18 mouse cellular contexts compared by ENCODE assay signal in the genomic region with DNA sequence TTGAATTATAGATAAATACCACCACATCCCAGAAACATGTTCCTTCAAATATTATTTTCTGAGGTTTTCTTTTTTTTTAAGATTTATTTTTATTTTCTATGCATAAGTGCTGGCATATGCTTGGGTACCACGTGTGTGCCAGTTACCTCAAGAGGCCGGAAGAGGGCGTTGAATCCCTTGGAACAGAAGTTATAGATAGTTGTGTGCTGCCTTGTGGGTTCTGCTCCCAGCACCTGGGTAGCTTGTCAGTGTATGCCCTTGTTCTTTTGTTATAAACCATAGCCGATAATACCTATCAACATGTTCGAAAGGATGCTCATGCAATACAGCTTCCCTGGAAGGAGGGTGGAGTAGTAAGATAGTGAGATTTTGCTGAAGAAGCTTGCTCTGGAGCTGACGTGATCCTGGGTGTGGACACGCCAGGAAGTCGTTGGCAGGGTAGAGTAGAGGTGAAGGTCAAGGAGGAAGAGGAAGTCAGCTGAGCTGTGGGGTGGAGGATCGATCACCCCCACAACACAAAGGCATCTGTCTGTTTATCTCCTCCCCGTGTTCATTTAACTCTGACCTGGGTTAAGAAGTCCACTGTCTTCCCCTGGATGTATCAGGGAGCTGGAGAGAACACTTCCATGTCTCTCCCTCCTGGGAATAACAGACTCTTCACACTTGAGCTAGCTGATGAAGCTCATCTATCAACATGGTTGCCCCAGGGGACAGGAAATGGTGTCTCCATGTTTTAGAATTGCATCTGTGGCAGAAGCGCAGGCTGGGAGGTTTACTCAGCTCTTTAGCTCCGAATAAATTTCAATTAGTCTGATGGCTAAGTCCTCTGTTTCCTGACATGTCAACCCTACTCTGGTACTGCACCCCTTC. TPM values are rescaled to one million over a fixed set of nuclear protein-coding genes. Genes with fewer than 3 reads are reported as not detected.
DNase-seq lines count a peak whose midpoint lies in the region; ATAC-seq and TF ChIP-seq lines count a peak whose summit lies in the region.
"Had no signal": no experiment of that assay in that cellular context is flagged by ENCODE, and none has a peak within 500 bp of the region (broad histone marks: within the 10 kb centered on the region; RNA-seq: fewer than 3 reads in every experiment).

No protein-coding gene starts in this region.

- no peak for TF ChIP-seq CTCF in heart, adult 2 months (IDR thresholded peaks at IDR 0.05)
- TF ChIP-seq CTCF in intestine, postnatal 0 days (IDR thresholded peaks at IDR 0.05; ENCODE audit: low read depth) = no peak

- no peaks in the 10 kb centered on the region for H3K79me2 ChIP-seq in heart, adult 2 months (replicated peaks; ENCODE audit: control insufficient read depth, insufficient read depth, low read length)

- no peaks in the 10 kb centered on the region for H3K27me3 ChIP-seq in heart, adult 2 months (ENCODE audit: control insufficient read depth, insufficient read depth, low read length)
- no peaks in the 10 kb centered on the region for H3K27me3 ChIP-seq in heart, embryonic 12.5 days (replicated peaks)
- no peaks in the 10 kb centered on the region for H3K27me3 ChIP-seq in neural tube, embryonic 11.5 days (ENCODE audit: control insufficient read depth, insufficient read depth, low read length)
- H3K27me3 ChIP-seq in neural tube, embryonic 15.5 days (replicated peaks) = no peaks in the 10 kb centered on the region
- no peaks in the 10 kb centered on the region for H3K27me3 ChIP-seq in hindbrain, embryonic 12.5 days
- no peaks in the 10 kb centered on the region for H3K27me3 ChIP-seq in splenic B cell, adult 2 months (ENCODE audit: control insufficient read depth, insufficient read depth, low read length, poor library complexity, severe bottlenecking)
- no peaks in the 10 kb centered on the region for H3K27me3 ChIP-seq in intestine, postnatal 0 days (replicated peaks; ENCODE audit: control insufficient read depth, insufficient read depth, low read length)
- H3K27me3 ChIP-seq: hindbrain, embryonic 15.5 days; neural tube, embryonic 12.5 days had no signal

- no peak for DNase-seq in heart, adult 2 months
- peak; percentile 40 for DNase-seq in neural tube, embryonic 11.5 days (ENCODE audit: low spot score)
- peak; percentile 17 for DNase-seq in splenic B cell, adult 2 months (ENCODE audit: low read depth, low spot score)
- DNase-seq in right cerebral cortex, postnatal 25 days = no peak
- DNase-seq: cerebellum, postnatal 14 days; kidney, postnatal 14 days; liver; right cerebral cortex, postnatal 14 days had no signal

- ATAC-seq in heart, embryonic 12.5 days (ENCODE audit: insufficient number of reproducible peaks, low FRiP score) = no peak
- ATAC-seq in neural tube, embryonic 11.5 days (ENCODE audit: insufficient read depth, low FRiP score, low TSS enrichment) = no peak
- ATAC-seq in neural tube, embryonic 15.5 days (ENCODE audit: low FRiP score) = no peak
- ATAC-seq in hindbrain, embryonic 12.5 days (ENCODE audit: low FRiP score) = 0 out of 2 replicates have a peak, but pooled peaks have one; percentile 21
- no peak for ATAC-seq in intestine, postnatal 0 days

- H3K9ac ChIP-seq in heart, adult 2 months (ENCODE audit: low read depth, low read length) = no peak overlapping the region
- H3K9ac ChIP-seq in heart, embryonic 12.5 days = no peak overlapping the region
- no peak overlapping the region for H3K9ac ChIP-seq in neural tube, embryonic 11.5 days (ENCODE audit: low read length)
- H3K9ac ChIP-seq in neural tube, embryonic 15.5 days (replicated peaks) = no peak overlapping the region
- no peak overlapping the region for H3K9ac ChIP-seq in hindbrain, embryonic 12.5 days
- H3K9ac ChIP-seq in intestine, postnatal 0 days (ENCODE audit: low read depth, low read length) = no peak overlapping the region
- H3K9ac ChIP-seq: hindbrain, embryonic 15.5 days; neural tube, embryonic 12.5 days had no signal

- H3K36me3 ChIP-seq in heart, adult 2 months (ENCODE audit: control insufficient read depth, insufficient read depth, low read length) = no peaks in the 10 kb centered on the region; the same call in none of the 2 replicates
- H3K36me3 ChIP-seq in heart, embryonic 12.5 days = no peaks in the 10 kb centered on the region
- no peaks in the 10 kb centered on the region for H3K36me3 ChIP-seq in neural tube, embryonic 11.5 days (ENCODE audit: control insufficient read depth, insufficient read depth, low read length)
- H3K36me3 ChIP-seq in neural tube, embryonic 15.5 days = no peaks in the 10 kb centered on the region
- H3K36me3 ChIP-seq in hindbrain, embryonic 12.5 days = no peaks in the 10 kb centered on the region
- H3K36me3 ChIP-seq in splenic B cell, adult 2 months (ENCODE audit: control insufficient read depth, insufficient read depth, low read length, poor library complexity, severe bottlenecking) = no peaks in the 10 kb centered on the region
- no peaks in the 10 kb centered on the region for H3K36me3 ChIP-seq in intestine, postnatal 0 days (ENCODE audit: control insufficient read depth, insufficient read depth)
- H3K36me3 ChIP-seq: heart, embryonic 10.5 days; hindbrain, embryonic 15.5 days; neural tube, embryonic 12.5 days had no signal

- H3K9me3 ChIP-seq in heart, embryonic 12.5 days (replicated peaks) = no peaks in the 10 kb centered on the region
- no peaks in the 10 kb centered on the region for H3K9me3 ChIP-seq in neural tube, embryonic 11.5 days (ENCODE audit: control insufficient read depth, low read length)
- no peaks in the 10 kb centered on the region for H3K9me3 ChIP-seq in neural tube, embryonic 15.5 days (replicated peaks)
- no peaks in the 10 kb centered on the region for H3K9me3 ChIP-seq in hindbrain, embryonic 12.5 days (replicated peaks)
- no peaks in the 10 kb centered on the region for H3K9me3 ChIP-seq in intestine, postnatal 0 days (ENCODE audit: control insufficient read depth)
- H3K9me3 ChIP-seq: heart, embryonic 10.5 days; hindbrain, embryonic 15.5 days; neural tube, embryonic 12.5 days had no signal

- TF ChIP-seq POLR2A in heart, adult 2 months (IDR thresholded peaks at IDR 0.05; ENCODE audit: insufficient read depth, low read depth, low read length) = no peak

- WGBS in heart, adult 2 months = 65% methylated on average over 12 of the region's 12 CpGs
- WGBS in heart, embryonic 12.5 days = 67% methylated on average over 12 of the region's 12 CpGs
- WGBS in neural tube, embryonic 11.5 days = 73% methylated on average over 12 of the region's 12 CpGs
- whole genome bisulfite sequencing in neural tube, embryonic 15.5 days = 75% methylated on average over 12 of the region's 12 CpGs
- WGBS in hindbrain, embryonic 12.5 days = 71% methylated on average over 12 of the region's 12 CpGs
- WGBS in intestine, postnatal 0 days = 62% methylated on average over 12 of the region's 12 CpGs

- H3K27ac ChIP-seq in heart, adult 2 months = peak overlapping the region; percentile 4; the same call in 1 of the 2 replicates
- H3K27ac ChIP-seq in heart, embryonic 12.5 days (ENCODE audit: poor library complexity, severe bottlenecking) = no peak overlapping the region
- H3K27ac ChIP-seq in neural tube, embryonic 11.5 days (ENCODE audit: low read depth, low read length) = no peak overlapping the region
- no peak overlapping the region for H3K27ac ChIP-seq in neural tube, embryonic 15.5 days (replicated peaks)
- no peak overlapping the region for H3K27ac ChIP-seq in hindbrain, embryonic 12.5 days
- H3K27ac ChIP-seq in intestine, postnatal 0 days (ENCODE audit: low read depth, low read length) = no peak overlapping the region
- H3K27ac ChIP-seq: heart, embryonic 10.5 days; hindbrain, embryonic 15.5 days; neural tube, embryonic 12.5 days; stomach, postnatal 0 days had no signal

- no peak for TF ChIP-seq EP300 in heart, adult 2 months (IDR thresholded peaks at IDR 0.05; ENCODE audit: insufficient read depth, low read depth, low read length)

- H3K4me3 ChIP-seq in heart, adult 2 months = no peak overlapping the region
- no peak overlapping the region for H3K4me3 ChIP-seq in heart, embryonic 12.5 days
- H3K4me3 ChIP-seq in neural tube, embryonic 11.5 days (ENCODE audit: low read depth, low read length) = no peak overlapping the region
- H3K4me3 ChIP-seq in neural tube, embryonic 15.5 days (replicated peaks) = no peak overlapping the region
- no peak overlapping the region for H3K4me3 ChIP-seq in hindbrain, embryonic 12.5 days
- H3K4me3 ChIP-seq in intestine, postnatal 0 days (ENCODE audit: low read depth, low read length) = no peak overlapping the region
- H3K4me3 ChIP-seq: erythroblast, embryonic 14.5 days; heart, embryonic 10.5 days; hindbrain, embryonic 15.5 days; neural tube, embryonic 12.5 days had no signal

- H3K4me2 ChIP-seq in heart, embryonic 12.5 days = no peak overlapping the region
- no peak overlapping the region for H3K4me2 ChIP-seq in neural tube, embryonic 11.5 days (ENCODE audit: low read depth)
- no peak overlapping the region for H3K4me2 ChIP-seq in neural tube, embryonic 15.5 days
- no peak overlapping the region for H3K4me2 ChIP-seq in hindbrain, embryonic 12.5 days (replicated peaks)
- no peak overlapping the region for H3K4me2 ChIP-seq in intestine, postnatal 0 days (replicated peaks; ENCODE audit: low read depth)
- H3K4me2 ChIP-seq: hindbrain, embryonic 15.5 days; neural tube, embryonic 12.5 days had no signal

- intact Hi-C loops in heart, adult 2 months (cut with DNase I) = loop anchor here (5.0 kb wide), 2 partner anchors 115 to 240 kb away; no protein-coding TSS in a partner anchor

- H3K4me1 ChIP-seq in heart, adult 2 months (ENCODE audit: control insufficient read depth, insufficient read depth, low read length) = peaks cover 21% of the 10 kb centered on the region
- H3K4me1 ChIP-seq in heart, embryonic 12.5 days (replicated peaks) = peaks cover 36% of the 10 kb centered on the region
- 0 out of 2 replicates have a peak, but pooled peaks cover 3% of the 10 kb centered on the region for H3K4me1 ChIP-seq in neural tube, embryonic 11.5 days (ENCODE audit: control insufficient read depth, insufficient read depth, low read length)
- peaks cover 20% of the 10 kb centered on the region for H3K4me1 ChIP-seq in neural tube, embryonic 15.5 days
- peaks cover 21% of the 10 kb centered on the region for H3K4me1 ChIP-seq in hindbrain, embryonic 12.5 days
- H3K4me1 ChIP-seq in intestine, postnatal 0 days (replicated peaks; ENCODE audit: control insufficient read depth, insufficient read depth, low read length) = 0 out of 2 replicates have a peak, but pooled peaks cover 2% of the 10 kb centered on the region

RNA-seq across cellular contexts. Expression of a gene that starts 29.2 kb away (rescaled TPM):
- total RNA-seq in heart, adult 2 months (2021) = under 1 TPM; 0.86 to 0.91 TPM
- 0.74 and 2.0 TPM in 2 replicates for polyA plus RNA-seq in heart, adult 2 months (2012; rRNA removed)
- not detected in 2 replicates for polyA plus RNA-seq in heart, embryonic 12.5 days (2016; fragmentation: Nextera tagmentation; extraction: Ambion mirVana)
- not detected in 2 replicates for polyA plus RNA-seq in neural tube, embryonic 11.5 days (2014; fragmentation: Nextera tagmentation; extraction: Ambion mirVana)
- 5.5 TPM in 1 of 2 replicates, not detected in the other for polyA plus RNA-seq in neural tube, embryonic 15.5 days (2015; fragmentation: Nextera tagmentation; extraction: Ambion mirVana)
- not detected in 2 replicates for polyA plus RNA-seq in hindbrain, embryonic 12.5 days (2016; fragmentation: Nextera tagmentation; extraction: Ambion mirVana)
- not detected in 2 replicates for polyA plus RNA-seq in intestine, postnatal 0 days (2015; fragmentation: Nextera tagmentation; extraction: Ambion mirVana)
- total RNA-seq: left cerebral cortex, adult 18-20 months had no signal
- polyA plus RNA-seq: erythroblast, embryonic 14.5 days; heart, embryonic 10.5 days; hindbrain, embryonic 15.5 days; neural tube, embryonic 12.5 days; stomach, postnatal 0 days had no signal

Comparison
In these comparisons a context has a peak if more than half of its experiments do, and no peak if none do; other contexts are left out.
1. DNase-seq: peak in neural tube, embryonic 11.5 days (single experiment) and splenic B cell, adult 2 months (single experiment); none in heart, adult 2 months (0 of 2) and right cerebral cortex, postnatal 25 days (single experiment).